Mouse (Mus musculus) liver, adult 2 months (tissue): ENCODE measurements around the gene Fam184b. TPM values are rescaled to one million over a fixed set of nuclear protein-coding genes. Genes with fewer than 3 reads are reported as not detected.

Source experiments
- DNase-seq: peaks from one replicate; pipeline ENCODE4 v3.0.0-alpha.2; 2011; ENCODE audit warnings: low read depth, low spot score; ENCODE audit errors: extremely low read depth
- H3K27ac ChIP-seq: fragments of 200-500 bp; replicated peaks from 2 replicates; pipeline ENCODE4 v1.5.1; 2012; ENCODE audit warnings: low read depth, mild to moderate bottlenecking, control low read depth, inconsistent platforms, low read length; ENCODE audit not compliant: insufficient read depth
- H3K27me3 ChIP-seq: fragments of 200-500 bp; 2 replicates; pipeline ENCODE4 v1.6.1; 2012; ENCODE audit warnings: mild to moderate bottlenecking, moderate library complexity, low read length, inconsistent platforms; ENCODE audit not compliant: control insufficient read depth, insufficient read depth
- H3K36me3 ChIP-seq: fragments of 200-500 bp; 2 replicates; pipeline ENCODE4 v1.6.1; 2012; ENCODE audit warnings: low read length, inconsistent platforms; ENCODE audit not compliant: control insufficient read depth, insufficient read depth
- H3K4me1 ChIP-seq: fragments of 200-500 bp; 2 replicates; pipeline ENCODE4 v1.6.1; 2011; ENCODE audit warnings: low read length; ENCODE audit not compliant: control insufficient read depth, insufficient read depth
- H3K4me3 ChIP-seq: fragments of 200-500 bp; 2 replicates; pipeline ENCODE4 v1.5.1; 2011; ENCODE audit warnings: low read depth, mild to moderate bottlenecking, control low read depth, low read length, moderate library complexity; ENCODE audit not compliant: insufficient read depth
- H3K79me2 ChIP-seq: fragments of 200-500 bp; 2 replicates; pipeline ENCODE4 v1.6.1; 2012; ENCODE audit warnings: inconsistent platforms, mild to moderate bottlenecking, low read length, moderate library complexity; ENCODE audit not compliant: control insufficient read depth, insufficient read depth
- H3K9ac ChIP-seq: fragments of 200-500 bp; 2 replicates; pipeline ENCODE4 v1.6.1; 2012; ENCODE audit warnings: low read depth, mild to moderate bottlenecking, control low read depth, inconsistent platforms, low read length
- CTCF ChIP-seq: fragments of 200-500 bp; IDR thresholded peaks from 2 replicates; pipeline ENCODE4 v1.5.1; 2011; ENCODE audit warnings: low read depth, low read length, control low read depth
- POLR2A ChIP-seq: fragments of 200-500 bp; IDR thresholded peaks from 2 replicates; pipeline ENCODE4 v1.6.1; 2011; ENCODE audit warnings: low read length, control low read depth; ENCODE audit not compliant: insufficient read depth; ENCODE audit errors: extremely low read depth
- WGBS: fragments of 180-500 bp; shearing (Covaris S2); methylation state at CpG from one replicate; pipeline ENCODE4 v1.1.7; 2018; 5-methylcytosine and 5-hydroxymethylcytosine counted together
- polyA plus RNA-seq: library from polyadenylated mRNA; depleted of rRNA; stranded (reverse); fragments of >200 nt; gene quantifications from 2 replicates; pipeline ENCODE4 v1.2.3, GENCODE M21; 2012
- total RNA-seq: library from RNA; depleted of rRNA; stranded (reverse); fragments of >200 nt; gene quantifications from 2 replicates; pipeline ENCODE4 v1.2.3, GENCODE M21; 2014

The Fam184b gene
- total and polyA plus RNA-seq, 2 experiments: under 0.01 to 0.06 TPM

DNA sequence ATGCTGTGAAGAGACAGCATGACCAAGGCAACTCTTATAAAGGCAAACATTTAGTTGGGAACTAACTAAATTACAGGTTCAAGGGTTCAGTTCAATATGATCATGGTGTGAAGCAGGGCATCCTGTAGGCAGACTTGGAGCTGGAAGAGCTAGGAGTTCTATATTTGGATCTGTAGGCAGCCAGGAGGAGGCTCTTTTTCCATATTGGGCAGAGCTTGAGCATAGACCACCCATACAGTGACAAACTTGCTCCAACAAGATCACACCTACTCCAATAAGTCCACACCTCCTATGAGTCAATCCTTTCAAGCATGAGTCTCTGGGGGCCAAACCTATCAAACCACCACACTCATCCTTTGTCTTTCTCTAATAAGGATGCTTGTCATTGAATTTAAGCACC is 9.9 kb downstream of the Fam184b start:
- no peak overlapping the region for H3K4me3 ChIP-seq
- no peaks in the 10 kb centered on the region for H3K27me3 ChIP-seq

DNA sequence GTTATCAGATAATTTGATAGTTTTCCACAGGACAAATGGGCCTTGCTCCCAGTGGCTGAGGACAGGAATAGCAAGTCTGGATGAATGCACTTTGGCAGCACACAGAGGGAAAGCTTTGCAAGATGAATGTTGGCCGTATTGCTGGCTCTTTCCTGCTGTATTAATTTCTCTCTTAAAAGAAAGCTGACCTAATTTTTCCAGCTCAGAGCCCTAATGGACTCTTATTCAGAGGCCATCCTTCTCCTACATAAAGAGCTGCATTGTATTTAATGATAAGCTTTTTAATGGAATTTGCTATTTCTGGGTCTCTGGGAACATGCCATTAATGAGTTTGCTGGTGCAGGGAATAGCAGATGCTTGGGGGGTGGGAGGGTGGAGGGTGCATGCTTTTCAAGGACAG is 11.6 kb downstream of the Fam184b start:
- no peaks in the 10 kb centered on the region for H3K36me3 ChIP-seq
- H3K9ac ChIP-seq: no peak overlapping the region
- H3K4me3 ChIP-seq: no peak overlapping the region
- TF ChIP-seq POLR2A (no peak), CTCF (no peak)
- H3K27me3 ChIP-seq: no peaks in the 10 kb centered on the region
- 71% methylated on average over 1 of the region's 1 CpGs for WGBS
- no peaks in the 10 kb centered on the region for H3K4me1 ChIP-seq
- no peaks in the 10 kb centered on the region for H3K79me2 ChIP-seq
- no peak for DNase-seq
- H3K27ac ChIP-seq: no peak overlapping the region

More for the DNA sequence above, 9.9 kb downstream of the Fam184b start:
- no peak overlapping the region for H3K27ac ChIP-seq
- no peak overlapping the region for H3K9ac ChIP-seq
- no peak for DNase-seq
- H3K36me3 ChIP-seq: no peaks in the 10 kb centered on the region
- no peaks in the 10 kb centered on the region for H3K79me2 ChIP-seq
- H3K4me1 ChIP-seq: no peaks in the 10 kb centered on the region
- TF ChIP-seq POLR2A (no peak), CTCF (no peak)

DNA sequence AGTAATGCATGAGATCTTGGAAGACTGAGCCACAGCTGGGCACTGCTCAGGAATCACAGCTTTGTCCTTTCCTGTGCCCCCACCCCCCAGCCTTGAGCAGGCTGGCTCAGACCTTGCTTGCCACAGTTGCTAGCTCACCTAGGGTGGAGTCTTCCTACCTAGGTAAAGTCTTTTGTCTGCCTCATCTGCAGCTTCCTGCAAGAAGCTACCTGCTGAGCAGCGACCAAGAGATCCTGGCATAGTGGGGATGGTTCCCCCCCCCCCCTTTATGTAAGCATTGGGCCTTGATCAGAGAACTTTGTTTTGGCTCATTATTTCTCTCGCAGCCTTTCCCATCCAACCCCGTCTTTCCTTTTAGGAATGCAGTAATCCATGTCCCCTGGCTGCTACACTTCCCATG is 17.9 kb downstream of the Fam184b start:
- no peak for DNase-seq
- TF ChIP-seq POLR2A (no peak), CTCF (no peak)
- 61% methylated on average over 3 of the region's 3 CpGs for whole genome bisulfite sequencing
- no peaks in the 10 kb centered on the region for H3K4me1 ChIP-seq
- no peak overlapping the region for H3K27ac ChIP-seq
- no peak overlapping the region for H3K9ac ChIP-seq
- H3K79me2 ChIP-seq: no peaks in the 10 kb centered on the region
- H3K4me3 ChIP-seq: no peak overlapping the region
- H3K36me3 ChIP-seq: no peaks in the 10 kb centered on the region
- no peaks in the 10 kb centered on the region for H3K27me3 ChIP-seq

DNA sequence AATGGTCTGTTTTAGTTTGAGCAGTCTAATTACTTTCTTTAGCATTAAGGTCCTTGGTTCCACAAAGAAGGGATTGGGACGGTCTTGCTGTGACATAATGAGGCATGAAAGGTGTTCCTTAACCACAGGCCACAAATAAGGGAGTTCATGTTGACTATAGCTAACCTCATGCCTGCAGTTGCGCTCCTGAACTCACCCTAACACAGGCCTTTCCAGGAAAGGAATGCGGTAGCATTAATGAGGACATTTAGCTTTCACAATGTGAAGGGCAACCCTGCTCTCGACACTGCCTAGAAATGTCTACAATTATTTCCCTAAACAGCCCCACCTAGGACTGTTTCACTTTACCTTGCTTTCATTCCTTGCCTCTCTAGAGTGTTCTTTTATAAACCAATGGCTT is 40.4 kb downstream of the Fam184b start:
- Histone ChIP-seq H3K4me3 (no peak overlapping the region), H3K4me1 (no peaks in the 10 kb centered on the region), H3K79me2 (no peaks in the 10 kb centered on the region), H3K9ac (no peak overlapping the region), H3K27ac (no peak overlapping the region), H3K36me3 (no peaks in the 10 kb centered on the region), H3K27me3 (no peaks in the 10 kb centered on the region)
- WGBS: 91% methylated on average over 4 of the region's 4 CpGs
- TF ChIP-seq POLR2A: no peak
- no peak for TF ChIP-seq CTCF
- no peak for DNase-seq

DNA sequence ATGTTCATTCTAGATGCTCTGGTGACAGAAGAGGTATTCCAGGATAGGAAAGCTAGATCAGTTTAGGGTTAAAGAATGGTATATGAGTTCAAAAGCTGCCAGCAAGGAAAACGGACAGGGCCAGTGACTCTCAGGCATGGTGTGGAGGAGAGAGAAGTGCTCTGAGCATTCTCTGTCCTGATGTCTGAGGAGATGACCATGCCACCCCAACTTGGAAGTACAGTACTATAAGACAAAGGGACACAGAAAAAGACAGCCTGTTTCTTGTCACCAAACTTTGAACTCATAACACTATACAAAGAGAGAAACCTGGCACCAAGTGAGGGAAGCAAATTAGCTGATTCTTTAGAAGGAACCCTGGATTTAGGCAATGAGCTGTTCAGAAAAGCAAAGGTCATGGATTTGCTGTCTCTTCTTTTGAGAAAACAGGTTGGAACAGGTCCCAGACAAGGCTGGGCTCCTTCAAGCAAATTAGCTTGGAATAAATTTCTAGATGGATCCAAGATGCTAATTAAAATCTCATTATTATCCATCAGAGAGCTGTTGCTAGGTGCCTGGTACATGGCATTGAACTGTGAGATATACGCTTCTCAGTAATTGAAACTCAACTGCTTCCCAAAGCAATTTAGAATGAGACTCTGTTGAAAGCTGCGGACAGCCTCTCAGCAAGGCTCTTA is 43.9 kb downstream of the Fam184b start:
- no peak overlapping the region for H3K27ac ChIP-seq
- H3K4me3 ChIP-seq: no peak overlapping the region
- TF ChIP-seq POLR2A (no peak), CTCF (no peak)
- H3K27me3 ChIP-seq: no peaks in the 10 kb centered on the region
- no peaks in the 10 kb centered on the region for H3K4me1 ChIP-seq
- H3K79me2 ChIP-seq: no peaks in the 10 kb centered on the region
- no peak for DNase-seq
- WGBS: 78% methylated on average over 3 of the region's 3 CpGs
- H3K36me3 ChIP-seq: no peaks in the 10 kb centered on the region
- no peak overlapping the region for H3K9ac ChIP-seq

- Histone ChIP-seq H3K4me1 (no peaks in the 10 kb centered on the region), H3K79me2 (no peaks in the 10 kb centered on the region), H3K27ac (no peak overlapping the region), H3K27me3 (no peaks in the 10 kb centered on the region), H3K4me3 (no peak overlapping the region), H3K36me3 (no peaks in the 10 kb centered on the region), H3K9ac (no peak overlapping the region)
- TF ChIP-seq POLR2A: no peak
- no peak for TF ChIP-seq CTCF
- 80% methylated on average over 6 of the region's 6 CpGs for WGBS
- DNase-seq: no peak
These were observed 46.1 kb downstream of the Fam184b start for GRCm38 (mm10) chr5:45593276-45593675.
